Mouse (Mus musculus) MEL (cell line): ENCODE measurements around the gene Gmeb2. TPM values are rescaled to one million over a fixed set of nuclear protein-coding genes. Genes with fewer than 3 reads are reported as not detected.

Experiments
- DNase-seq: peaks from one replicate; pipeline ENCODE4 v3.0.0; 2011; ENCODE audit warnings: low read depth, low spot score
- H3K27ac ChIP-seq: 2 replicates; pipeline ENCODE4 v1.5.1; 2012; ENCODE audit warnings: low read depth, mild to moderate bottlenecking, control low read depth, low read length, moderate library complexity; ENCODE audit not compliant: control insufficient read depth
- H3K27me3 ChIP-seq, 2 experiments: fragments of 150-350 bp in 1 of 2; sonication (generic) in 1 of 2; 2 replicates each; pipeline ENCODE4 v1.6.1; 2012; ENCODE audit warnings: low read length in 2 of 2, mild to moderate bottlenecking in 2 of 2, improper control_type of control experiment in 1 of 2, moderate library complexity in 1 of 2; ENCODE audit not compliant: insufficient read depth in 2 of 2, control insufficient read depth in 1 of 2
- H3K36me3 ChIP-seq, 2 experiments: 2 replicates each; pipeline ENCODE4 v1.6.1; 2012 to 2014; ENCODE audit warnings: low read length in 2 of 2, improper control_type of control experiment in 1 of 2, inconsistent platforms in 1 of 2, mild to moderate bottlenecking in 1 of 2; ENCODE audit not compliant: insufficient read depth in 2 of 2, control insufficient read depth in 1 of 2
- H3K4me1 ChIP-seq, 2 experiments: fragments of 150-350 bp in 1 of 2; sonication (generic) in 1 of 2; 2 replicates each; pipeline ENCODE4 v1.6.1; 2012; ENCODE audit warnings: low read length in 2 of 2, improper control_type of control experiment in 1 of 2, mild to moderate bottlenecking in 1 of 2; ENCODE audit not compliant: insufficient read depth in 2 of 2, control insufficient read depth in 1 of 2
- H3K4me3 ChIP-seq, 2 experiments: fragments of 150-350 bp in 1 of 2; sonication (generic) in 1 of 2; 2 replicates each; pipeline ENCODE4 v1.5.1; 2012; ENCODE audit warnings: low read depth in 2 of 2, low read length in 2 of 2, mild to moderate bottlenecking in 2 of 2, moderate library complexity in 2 of 2, control low read depth in 1 of 2, improper control_type of control experiment in 1 of 2; ENCODE audit not compliant: control insufficient read depth in 1 of 2, insufficient read depth in 1 of 2
- H3K79me2 ChIP-seq: 2 replicates; pipeline ENCODE4 v1.6.1; 2012; ENCODE audit warnings: mild to moderate bottlenecking, low read length, moderate library complexity; ENCODE audit not compliant: control insufficient read depth, poor library complexity, insufficient read depth
- H3K9ac ChIP-seq: 2 replicates; pipeline ENCODE4 v1.6.1; 2012; ENCODE audit warnings: low read depth, mild to moderate bottlenecking, control low read depth, low read length, moderate library complexity; ENCODE audit not compliant: control insufficient read depth, poor library complexity, severe bottlenecking
- H3K9me3 ChIP-seq: fragments of 150-350 bp; sonication (generic); replicated peaks from 2 replicates; pipeline ENCODE4 v1.6.1; 2012; ENCODE audit warnings: mild to moderate bottlenecking, low read length, improper control_type of control experiment, moderate library complexity; ENCODE audit not compliant: insufficient read depth
- CHD1 ChIP-seq: IDR thresholded peaks from 2 replicates; pipeline ENCODE4 v1.6.1; 2012; ENCODE audit warnings: low read depth, mild to moderate bottlenecking, inconsistent platforms, low read length, improper control_type of control experiment
- CHD2 ChIP-seq: IDR thresholded peaks from 2 replicates; pipeline ENCODE4 v1.6.1; 2011; ENCODE audit warnings: low read length, improper control_type of control experiment
- CTCF ChIP-seq, 3 experiments: IDR thresholded peaks in 2 of 3; conservative IDR thresholded peaks in 1 of 3; 2 replicates each; pipeline ENCODE4 v1.5.1; 2011 to 2012; ENCODE audit warnings: low read length in 3 of 3, low read depth in 2 of 3, mild to moderate bottlenecking in 2 of 3, improper control_type of control experiment in 1 of 3, inconsistent platforms in 1 of 3, mixed read lengths in 1 of 3, moderate library complexity in 1 of 3; ENCODE audit not compliant: control insufficient read depth in 1 of 3, insufficient read depth in 1 of 3, poor library complexity in 1 of 3, severe bottlenecking in 1 of 3
- EP300 ChIP-seq, 2 experiments: IDR thresholded peaks; 2 replicates each; pipeline ENCODE4 v1.6.1; 2011; ENCODE audit warnings: improper control_type of control experiment in 2 of 2, low read length in 2 of 2, low read depth in 1 of 2, mild to moderate bottlenecking in 1 of 2
- ETS1 ChIP-seq: IDR thresholded peaks from 2 replicates; pipeline ENCODE4 v1.6.1; 2012; ENCODE audit warnings: low read depth, mild to moderate bottlenecking, inconsistent platforms, low read length, improper control_type of control experiment, moderate library complexity
- GATA1 ChIP-seq: IDR thresholded peaks from 2 replicates; pipeline ENCODE4 v1.6.1; 2011; ENCODE audit warnings: low read depth, low read length, improper control_type of control experiment
- MAFK ChIP-seq: IDR thresholded peaks from 2 replicates; pipeline ENCODE4 v1.6.1; 2011; ENCODE audit warnings: low read depth, mild to moderate bottlenecking, low read length, improper control_type of control experiment, borderline replicate concordance
- MAZ ChIP-seq: IDR thresholded peaks from 2 replicates; pipeline ENCODE4 v1.6.1; 2012; ENCODE audit warnings: low read depth, mild to moderate bottlenecking, inconsistent platforms, low read length, improper control_type of control experiment
- MEF2A ChIP-seq: IDR thresholded peaks from 2 replicates; pipeline ENCODE4 v1.6.1; 2014; ENCODE audit warnings: low read depth, mild to moderate bottlenecking, inconsistent platforms, low read length, improper control_type of control experiment; ENCODE audit not compliant: poor library complexity, insufficient replicate concordance, severe bottlenecking; ENCODE audit errors: extremely low read depth
- MXI1 ChIP-seq: IDR thresholded peaks from 2 replicates; pipeline ENCODE4 v1.6.1; 2011; ENCODE audit warnings: mild to moderate bottlenecking, low read depth, low read length, improper control_type of control experiment
- MYC ChIP-seq: IDR thresholded peaks from 2 replicates; pipeline ENCODE4 v1.6.1; 2011; ENCODE audit warnings: low read depth, mild to moderate bottlenecking, low read length, improper control_type of control experiment, moderate library complexity
- POLR2A ChIP-seq, 2 experiments: IDR thresholded peaks; 2 replicates each; pipeline ENCODE4 v1.6.1; 2011 to 2012; ENCODE audit warnings: low read length in 2 of 2, mild to moderate bottlenecking in 2 of 2, control low read depth in 1 of 2, improper control_type of control experiment in 1 of 2, low read depth in 1 of 2, moderate library complexity in 1 of 2; ENCODE audit not compliant: control insufficient read depth in 1 of 2, insufficient read depth in 1 of 2, poor library complexity in 1 of 2
- POLR2AphosphoS2 ChIP-seq: IDR thresholded peaks from 2 replicates; pipeline ENCODE4 v1.6.1; 2011; ENCODE audit warnings: low read length, improper control_type of control experiment
- POLR2AphosphoS5 ChIP-seq: IDR thresholded peaks from 2 replicates; pipeline ENCODE4 v1.6.1; 2012; ENCODE audit warnings: low read depth, borderline replicate concordance, mild to moderate bottlenecking, inconsistent platforms, low read length, moderate library complexity, mixed read lengths
- RAD21 ChIP-seq: IDR thresholded peaks from 2 replicates; pipeline ENCODE4 v1.6.1; 2011; ENCODE audit warnings: mild to moderate bottlenecking, low read depth, low read length, improper control_type of control experiment
- RCOR1 ChIP-seq: IDR thresholded peaks from 2 replicates; pipeline ENCODE4 v1.6.1; 2012; ENCODE audit warnings: low read depth, mild to moderate bottlenecking, inconsistent platforms, low read length, improper control_type of control experiment
- SMC3 ChIP-seq: IDR thresholded peaks from 2 replicates; pipeline ENCODE4 v1.6.1; 2011; ENCODE audit warnings: low read depth, low read length, improper control_type of control experiment
- TAL1 ChIP-seq: IDR thresholded peaks from 2 replicates; pipeline ENCODE4 v1.6.1; 2012; ENCODE audit warnings: mild to moderate bottlenecking, inconsistent platforms, low read length, moderate library complexity, mixed read lengths
- TBP ChIP-seq: IDR thresholded peaks from 2 replicates; pipeline ENCODE4 v1.8.0; 2011; ENCODE audit warnings: low read depth, low read length, improper control_type of control experiment
- USF1 ChIP-seq: IDR thresholded peaks from 2 replicates; pipeline ENCODE4 v1.6.1; 2014; ENCODE audit warnings: low read depth, mild to moderate bottlenecking, inconsistent platforms, low read length, improper control_type of control experiment, moderate library complexity
- ZC3H11A ChIP-seq: IDR thresholded peaks from 2 replicates; pipeline ENCODE4 v1.6.1; 2012; ENCODE audit warnings: low read depth, mild to moderate bottlenecking, inconsistent platforms, low read length, improper control_type of control experiment
- ZMIZ1 ChIP-seq: IDR thresholded peaks from 2 replicates; pipeline ENCODE4 v1.6.1; 2012; ENCODE audit warnings: low read depth, mild to moderate bottlenecking, inconsistent platforms, low read length, improper control_type of control experiment, moderate library complexity
- ZNF384 ChIP-seq: IDR thresholded peaks from 2 replicates; pipeline ENCODE4 v1.6.1; 2012; ENCODE audit warnings: low read depth, mild to moderate bottlenecking, inconsistent platforms, low read length, improper control_type of control experiment
- polyA plus RNA-seq, 2 experiments: library from polyadenylated mRNA; stranded (reverse) in 1 of 2; unstranded in 1 of 2; fragments of >175 nt in 1 of 2; fragments of >200 nt in 1 of 2; gene quantifications; 2 replicates each; pipeline versions ENCODE4 v1.2.1 to v1.2.4; 2012; ENCODE audit warnings: low replicate concordance in 2 of 2, low read depth in 1 of 2; ENCODE audit not compliant: insufficient read length in 2 of 2, insufficient read depth in 1 of 2, missing spikeins in 1 of 2
- total RNA-seq: library from RNA; depleted of rRNA; stranded (reverse); fragments of 300-350 nt; gene quantifications from 2 replicates; pipeline ENCODE4 v1.2.3, GENCODE M21; 2012

Gene Gmeb2
- total and polyA plus RNA-seq, 3 experiments, result 8.3 to 16.9 TPM; not detected in 1

DNA sequence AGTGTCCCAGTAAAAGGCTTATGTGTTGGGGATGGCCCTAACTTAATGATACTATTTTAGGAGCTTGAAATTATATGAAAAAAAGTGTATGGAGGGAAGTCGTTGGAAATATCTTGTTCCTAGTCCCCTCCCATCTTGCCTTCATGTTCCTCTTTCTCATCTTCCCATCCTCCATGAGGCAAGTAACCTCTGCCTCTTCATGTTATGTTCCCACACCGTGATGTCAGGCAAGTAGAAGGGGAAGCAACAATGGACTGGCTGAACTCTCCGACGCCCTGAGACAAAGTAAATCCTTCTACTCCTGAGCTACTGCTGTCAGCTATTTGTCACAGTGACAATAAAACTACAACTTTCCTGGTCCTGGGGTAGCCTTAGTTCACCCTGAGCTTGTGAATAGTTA, 13.2 kb downstream of the Gmeb2 start:
- Histone ChIP-seq H3K9ac (no peak overlapping the region), H3K27me3 (no peaks in the 10 kb centered on the region), H3K4me1 (peaks cover 4 to 8% of the 10 kb centered on the region in 2 experiments; a peak in 3 of 4 replicates), H3K27ac (no peak overlapping the region), H3K4me3 (no peak overlapping the region), H3K36me3 (peaks cover 5 to 15% of the 10 kb centered on the region in 2 experiments), H3K9me3 (no peaks in the 10 kb centered on the region), H3K79me2 (peaks cover 2% of the 10 kb centered on the region; the same call in 1 of the 2 replicates)
- no peak for DNase-seq
- TF ChIP-seq EP300 (IDR thresholded peaks at IDR 0.05; ENCODE audit: low read depth in 1 of 2, low read length in 2 of 2) (no peak), GATA1 (no peak), CTCF (IDR thresholded peaks at IDR 0.05 in 2 of 3, conservative IDR thresholded peaks at IDR 0.05 in 1 of 3; ENCODE audit: control insufficient read depth in 1 of 3, insufficient read depth in 1 of 3, low read depth in 2 of 3, low read length in 3 of 3, poor library complexity in 1 of 3, severe bottlenecking in 1 of 3) (no peak), MEF2A (no peak), SMC3 (no peak), ETS1 (no peak), USF1 (no peak), MAZ (no peak), CHD1 (no peak), ZC3H11A (no peak), MAFK (no peak), POLR2AphosphoS5 (no peak), RCOR1 (no peak), RAD21 (no peak), ZMIZ1 (no peak), TAL1 (no peak), MYC (no peak)

DNA sequence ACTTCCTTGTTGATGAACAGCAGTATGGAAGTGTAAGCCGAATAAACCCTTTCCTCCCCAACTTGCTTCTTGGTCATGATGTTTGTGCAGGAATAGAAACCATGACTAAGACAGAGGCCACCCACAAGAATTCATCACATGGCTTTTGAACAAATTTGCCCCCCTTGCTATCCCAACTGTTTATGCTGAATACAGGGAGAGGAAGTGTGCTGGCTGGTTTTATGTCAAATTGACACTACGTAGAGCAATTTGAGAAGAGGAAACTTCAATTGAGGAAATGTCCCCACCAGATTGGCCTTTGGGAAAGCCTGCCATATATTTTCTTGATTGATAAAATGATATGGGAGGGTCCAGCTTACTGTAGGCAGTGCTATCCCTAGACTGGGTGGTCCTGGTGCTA, 14.0 kb downstream of the Gmeb2 start:
- Histone ChIP-seq H3K27ac (no peak overlapping the region), H3K4me3 (no peak overlapping the region), H3K9ac (no peak overlapping the region), H3K36me3 (peaks cover 4 to 15% of the 10 kb centered on the region in 2 experiments; a peak in 3 of 4 replicates), H3K27me3 (no peaks in the 10 kb centered on the region), H3K79me2 (peaks cover under 1% of the 10 kb centered on the region; the same call in 1 of the 2 replicates), H3K9me3 (no peaks in the 10 kb centered on the region), H3K4me1 (peaks cover 4 to 8% of the 10 kb centered on the region in 2 experiments; a peak in 3 of 4 replicates)
- no peak for DNase-seq
- TF ChIP-seq POLR2AphosphoS2 (no peak), ZNF384 (no peak), TBP (no peak), CHD2 (no peak), USF1 (no peak), MXI1 (no peak), POLR2A (IDR thresholded peaks at IDR 0.05; ENCODE audit: control insufficient read depth in 1 of 2, insufficient read depth in 1 of 2, low read depth in 1 of 2, low read length in 2 of 2, poor library complexity in 1 of 2) (no peak)
